Comparison of ENCODE assay signal across 8 mouse cellular contexts in genomic region chr5:122283828-122284182, GRCm38 (mm10). TPM values are rescaled to one million over a fixed set of nuclear protein-coding genes. Genes with fewer than 3 reads are reported as not detected.
DNase-seq lines count a peak whose midpoint lies in the region; ATAC-seq and TF ChIP-seq lines count a peak whose summit lies in the region.

No protein-coding gene starts in this region.

- peak overlapping the region; percentile 78 for H3K4me2 ChIP-seq in neural tube, embryonic 12.5 days (replicated peaks)
- H3K4me2 ChIP-seq in limb, embryonic 14.5 days (replicated peaks; ENCODE audit: low read depth, low read length, severe bottlenecking) = peak overlapping the region; percentile 98

- H3K4me1 ChIP-seq in neural tube, embryonic 12.5 days = peaks cover 13% of the 10 kb centered on the region
- H3K4me1 ChIP-seq in limb, embryonic 14.5 days (ENCODE audit: control insufficient read depth, insufficient read depth, low read length) = peaks cover 16% of the 10 kb centered on the region

- TF ChIP-seq POLR2A in limb, embryonic 14.5 days (IDR thresholded peaks at IDR 0.05; ENCODE audit: borderline replicate concordance, extremely low read depth, insufficient read depth, insufficient read length) = no peak

- no peak for ATAC-seq in neural tube, embryonic 12.5 days (ENCODE audit: low FRiP score, low read depth)
- ATAC-seq in limb, embryonic 14.5 days (ENCODE audit: low FRiP score, low read depth) = no peak

- peak; percentile 56 for DNase-seq in adrenal gland, postnatal 14 days
- no peak for DNase-seq in adrenal gland, postnatal 4 days (ENCODE audit: low spot score in 2 of 2)
- no peak for DNase-seq in neural tube, embryonic 10.5 days (ENCODE audit: extremely low spot score, low spot score)
- DNase-seq in limb, embryonic 14.5 days (ENCODE audit: low spot score) = no peak
- no peak for DNase-seq in spleen, postnatal 14 days (ENCODE audit: low spot score in 2 of 2)
- no peak for DNase-seq in layer of hippocampus, adult 9-10 months (ENCODE audit: low spot score)
- no peak for DNase-seq in thymus, adult 18-20 months

- no peaks in the 10 kb centered on the region; the same call in 1 of the 2 replicates for H3K27me3 ChIP-seq in neural tube, embryonic 12.5 days (replicated peaks)
- no peaks in the 10 kb centered on the region for H3K27me3 ChIP-seq in limb, embryonic 14.5 days (ENCODE audit: control insufficient read depth, insufficient read depth, low read length)

- no peaks in the 10 kb centered on the region for H3K9me3 ChIP-seq in neural tube, embryonic 12.5 days
- no peaks in the 10 kb centered on the region for H3K9me3 ChIP-seq in limb, embryonic 14.5 days (ENCODE audit: control insufficient read depth, low read length)

- H3K9ac ChIP-seq in neural tube, embryonic 12.5 days = no peak overlapping the region
- H3K9ac ChIP-seq in limb, embryonic 14.5 days (ENCODE audit: low read depth, low read length, severe bottlenecking) = no peak overlapping the region

- peaks cover 11% of the 10 kb centered on the region for H3K36me3 ChIP-seq in neural tube, embryonic 12.5 days
- H3K36me3 ChIP-seq in limb, embryonic 14.5 days (ENCODE audit: control insufficient read depth, insufficient read depth, low read length) = peaks cover 13% of the 10 kb centered on the region

- no peak overlapping the region for H3K27ac ChIP-seq in neural tube, embryonic 12.5 days
- no peak overlapping the region for H3K27ac ChIP-seq in limb, embryonic 14.5 days (replicated peaks; ENCODE audit: low read depth, low read length)

- 0 out of 2 replicates have a peak overlapping the region, but pooled peaks have one; percentile 97 for H3K4me3 ChIP-seq in neural tube, embryonic 12.5 days
- peak overlapping the region; percentile 96 for H3K4me3 ChIP-seq in limb, embryonic 14.5 days (replicated peaks; ENCODE audit: low read length)

- WGBS in neural tube, embryonic 12.5 days = 31% methylated on average over 2 of the region's 2 CpGs
- WGBS in limb, embryonic 14.5 days = 23% methylated on average over 2 of the region's 2 CpGs

RNA-seq across cellular contexts. Expression of gene Pptc7, which starts 0.4 kb away (rescaled TPM):
- 42.4 and 44.7 TPM in 2 replicates for total RNA-seq in adrenal gland, postnatal 14 days (2021)
- total RNA-seq in adrenal gland, postnatal 4 days (2021) = 10 to 100 TPM; 33.1 to 36.7 TPM
- 10.5 and 10.7 TPM in 2 replicates for polyA plus RNA-seq in neural tube, embryonic 12.5 days (2016; fragmentation: Nextera tagmentation; extraction: Ambion mirVana)
- 11.5 and 13.7 TPM in 2 replicates for polyA plus RNA-seq in limb, embryonic 14.5 days (2012; rRNA removed)
- 7.6 and 8.9 TPM in 2 replicates for polyA plus RNA-seq in limb, embryonic 14.5 days (2014; fragmentation: Nextera tagmentation; extraction: Ambion mirVana)

RNA-seq across cellular contexts. Expression of gene Tctn1, which starts 19.5 kb away (rescaled TPM):
- 12.7 and 14.5 TPM in 2 replicates for total RNA-seq in adrenal gland, postnatal 14 days (2021)
- 10 to 100 TPM; 23.4 to 24.3 TPM for total RNA-seq in adrenal gland, postnatal 4 days (2021)
- polyA plus RNA-seq in neural tube, embryonic 12.5 days (2016; fragmentation: Nextera tagmentation; extraction: Ambion mirVana) = 4.6 and 4.9 TPM in 2 replicates
- polyA plus RNA-seq in limb, embryonic 14.5 days (2012; rRNA removed) = 28.3 and 38.3 TPM in 2 replicates
- 5.5 TPM in 2 replicates for polyA plus RNA-seq in limb, embryonic 14.5 days (2014; fragmentation: Nextera tagmentation; extraction: Ambion mirVana)
